Mouse (Mus musculus) stomach, postnatal 0 days (tissue): ENCODE data around the gene Slc6a9.

Experiments used
- CTCF ChIP-seq: IDR thresholded peaks from 2 replicates; pipeline ENCODE4 v1.5.1; 2016; ENCODE audit warnings: antibody characterized with exemption, low read depth, mild to moderate bottlenecking, moderate library complexity
- EP300 ChIP-seq: optimal IDR thresholded peaks from 2 replicates; pipeline ENCODE3; 2016; ENCODE audit warnings: antibody characterized with exemption

DNA sequence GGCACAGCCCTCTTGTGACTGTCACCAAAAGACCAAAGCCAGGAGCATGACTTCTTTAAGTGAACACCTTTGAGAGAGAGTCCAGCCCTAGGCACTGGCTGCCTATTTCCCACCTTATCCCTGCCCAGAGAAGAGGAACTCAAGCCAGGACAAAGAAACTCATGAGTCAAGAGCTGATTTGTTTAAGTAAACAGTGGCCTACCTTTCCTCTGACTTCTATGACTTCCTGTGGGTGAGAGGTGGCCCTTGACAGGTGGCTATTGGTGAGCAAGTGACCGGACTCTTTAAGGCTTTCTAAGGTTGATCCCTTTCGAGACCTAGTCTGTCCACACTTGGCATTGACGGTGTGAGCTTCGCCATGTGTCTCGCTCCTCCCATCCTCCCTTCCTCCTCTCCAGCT lies 6.5 kb downstream of the Slc6a9 start:
- TF ChIP-seq CTCF (no peak), EP300 (no peak)
